Mouse (Mus musculus) hindbrain, embryonic 16.5 days (tissue): Measurements from ENCODE around the gene Azin2. TPM values are rescaled to one million over a fixed set of nuclear protein-coding genes. Genes with fewer than 3 reads are reported as not detected.

Source experiments
- polyA plus RNA-seq: library from polyadenylated mRNA; unstranded; fragments of >200 nt; fragmentation: Nextera tagmentation; extraction: Ambion mirVana; gene quantifications from 2 replicates; pipeline ENCODE4 v1.2.1, GENCODE M21; 2015

The Azin2 gene
- polyA plus RNA-seq, 1 experiment from 2014 or later: 23.3 TPM

Other genes starting within 250 kb of the Azin2 start
- gene A3galt2, start 207.1 kb downstream of the Azin2 start, polyA plus RNA-seq: 0.23 and 0.36 TPM in 2 replicates
- 29.8 and 33.2 TPM in 2 replicates for gene Zfp362, start 156.4 kb downstream of the Azin2 start, polyA plus RNA-seq
- gene Trim62, start 78.9 kb downstream of the Azin2 start, polyA plus RNA-seq: 23.8 and 25.1 TPM in 2 replicates
- 86.5 and 88.6 TPM in 2 replicates for gene Ak2, start 29.5 kb upstream of the Azin2 start, polyA plus RNA-seq
- gene Rnf19b, start 95.8 kb upstream of the Azin2 start, polyA plus RNA-seq: 30.8 and 31.6 TPM in 2 replicates
- gene Tmem54, start 143.1 kb upstream of the Azin2 start, polyA plus RNA-seq: 0.16 and 0.20 TPM in 2 replicates
- gene Hpca, start 159.6 kb upstream of the Azin2 start, polyA plus RNA-seq: 168 and 199 TPM in 2 replicates
- 10.7 and 11.6 TPM in 2 replicates for gene Fndc5, start 174.6 kb upstream of the Azin2 start, polyA plus RNA-seq
- 19.1 and 21.6 TPM in 2 replicates for gene S100pbp, start 227.3 kb upstream of the Azin2 start, polyA plus RNA-seq
- gene Yars, start 227.3 kb upstream of the Azin2 start, polyA plus RNA-seq: 108 and 112 TPM in 2 replicates